Mouse (Mus musculus) neural tube, embryonic 14.5 days (tissue): Measurements from ENCODE around the gene B3galt1. TPM values are rescaled to one million over a fixed set of nuclear protein-coding genes. Genes with fewer than 3 reads are reported as not detected.

ENCODE experiments used
- ATAC-seq: fragments of 200-750 bp; cut with Nextera tagmentation; 2 replicates; pipeline ENCODE4 v1.8.0; 2017; ENCODE audit warnings: low read depth, mild to moderate bottlenecking, moderate TSS enrichment, moderate library complexity
- H3K27ac ChIP-seq: fragments of 300-500 bp; sonication (generic); 2 replicates; pipeline ENCODE4 v1.5.1; 2014; ENCODE audit warnings: low read depth, mild to moderate bottlenecking, control low read depth, low read length, moderate library complexity, mixed read lengths
- H3K27me3 ChIP-seq: fragments of 300-500 bp; sonication (generic); 2 replicates; pipeline ENCODE4 v1.6.1; 2014; ENCODE audit warnings: low read length; ENCODE audit not compliant: control insufficient read depth, insufficient read depth
- H3K36me3 ChIP-seq: fragments of 300-500 bp; sonication (generic); 2 replicates; pipeline ENCODE4 v1.6.1; 2014; ENCODE audit warnings: low read length, mixed read lengths; ENCODE audit not compliant: control insufficient read depth, insufficient read depth
- H3K4me1 ChIP-seq: fragments of 300-500 bp; sonication (generic); 2 replicates; pipeline ENCODE4 v1.6.1; 2014; ENCODE audit warnings: low read length; ENCODE audit not compliant: control insufficient read depth, insufficient read depth
- H3K4me2 ChIP-seq: fragments of 300-500 bp; sonication (generic); 2 replicates; pipeline ENCODE4 v1.6.1; 2014; ENCODE audit warnings: mild to moderate bottlenecking, low read depth, low read length, control low read depth
- H3K4me3 ChIP-seq: fragments of 300-500 bp; sonication (generic); 2 replicates; pipeline ENCODE4 v1.5.1; 2014; ENCODE audit warnings: low read depth, low read length, control low read depth, mixed read lengths
- H3K9ac ChIP-seq: fragments of 300-500 bp; sonication (generic); replicated peaks from 2 replicates; pipeline ENCODE4 v1.6.1; 2014; ENCODE audit warnings: low read depth, mild to moderate bottlenecking, control low read depth, low read length, mixed read lengths
- H3K9me3 ChIP-seq: fragments of 300-500 bp; sonication (generic); 2 replicates; pipeline ENCODE4 v1.6.1; 2016; ENCODE audit warnings: low read length; ENCODE audit not compliant: control insufficient read depth
- WGBS: fragments of 180-500 bp; shearing (Covaris S2); extraction: QIAGEN DNeasy Blood & Tissue Kit; methylation state at CpG from one replicate; pipeline ENCODE4 v1.1.7; 2014; 5-methylcytosine and 5-hydroxymethylcytosine counted together
- polyA plus RNA-seq: library from polyadenylated mRNA; unstranded; fragments of >200 nt; fragmentation: Nextera tagmentation; extraction: Ambion mirVana; gene quantifications from 2 replicates; pipeline ENCODE4 v1.2.1, GENCODE M21; 2014

B3galt1 gene
- polyA plus RNA-seq, 1 experiment from 2014 or later = 82.4 TPM

GRCm38 (mm10) chr2:68021541-68022152 lies 456.0 kb downstream of the B3galt1 start:
- H3K27me3 ChIP-seq = no peaks in the 10 kb centered on the region
- H3K9me3 ChIP-seq = no peaks in the 10 kb centered on the region
- H3K4me3 ChIP-seq = no peak overlapping the region
- no peaks in the 10 kb centered on the region for H3K36me3 ChIP-seq
- no peak overlapping the region for H3K9ac ChIP-seq
- 79% methylated on average over 6 of the region's 6 CpGs for WGBS
- H3K4me1 ChIP-seq = no peaks in the 10 kb centered on the region
- H3K27ac ChIP-seq = no peak overlapping the region
- no peak overlapping the region for H3K4me2 ChIP-seq
- ATAC-seq = no peak

DNA sequence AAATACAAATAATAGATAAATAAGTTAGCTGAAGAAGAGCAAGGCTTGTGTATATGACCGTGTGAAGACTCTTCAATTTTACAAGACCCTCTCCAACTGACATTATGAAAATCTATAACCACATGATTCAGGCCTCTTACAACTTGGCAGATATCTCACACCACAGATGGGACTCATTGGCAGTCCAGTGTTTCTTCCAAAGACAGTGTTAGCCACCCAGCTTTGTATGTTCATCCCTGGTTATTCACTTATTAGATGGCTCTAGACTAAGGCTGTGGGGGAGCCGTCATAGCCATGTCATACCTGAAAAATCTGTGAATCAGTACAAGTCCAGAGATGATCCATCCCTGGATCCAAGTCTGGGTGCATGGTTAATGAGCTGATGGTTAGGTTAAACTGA lies 463.1 kb downstream of the B3galt1 start:
- Histone ChIP-seq H3K36me3 (no peaks in the 10 kb centered on the region), H3K4me2 (no peak overlapping the region), H3K9ac (no peak overlapping the region), H3K4me1 (no peaks in the 10 kb centered on the region), H3K4me3 (no peak overlapping the region), H3K27ac (no peak overlapping the region), H3K9me3 (no peaks in the 10 kb centered on the region), H3K27me3 (no peaks in the 10 kb centered on the region)
- ATAC-seq = no peak
- WGBS = 90% methylated on average over 2 of the region's 2 CpGs

- no peak overlapping the region for H3K4me3 ChIP-seq
- H3K9me3 ChIP-seq = no peaks in the 10 kb centered on the region
- no peaks in the 10 kb centered on the region for H3K36me3 ChIP-seq
- H3K27me3 ChIP-seq = no peaks in the 10 kb centered on the region
- H3K27ac ChIP-seq = no peak overlapping the region
- H3K4me2 ChIP-seq = no peak overlapping the region
- H3K4me1 ChIP-seq = no peaks in the 10 kb centered on the region
- no peak for ATAC-seq
- 80% methylated on average over 3 of the region's 3 CpGs for WGBS
- no peak overlapping the region for H3K9ac ChIP-seq
These were observed 469.0 kb downstream of the B3galt1 start for GRCm38 (mm10) chr2:68034711-68035110.

GRCm38 (mm10) chr2:68040752-68041151 lies 475.1 kb downstream of the B3galt1 start:
- Histone ChIP-seq H3K27me3 (no peaks in the 10 kb centered on the region), H3K4me3 (no peak overlapping the region), H3K4me2 (no peak overlapping the region), H3K27ac (no peak overlapping the region), H3K4me1 (no peaks in the 10 kb centered on the region), H3K36me3 (no peaks in the 10 kb centered on the region), H3K9ac (no peak overlapping the region), H3K9me3 (no peaks in the 10 kb centered on the region)
- ATAC-seq = no peak
- 88% methylated on average over 5 of the region's 5 CpGs for WGBS

DNA sequence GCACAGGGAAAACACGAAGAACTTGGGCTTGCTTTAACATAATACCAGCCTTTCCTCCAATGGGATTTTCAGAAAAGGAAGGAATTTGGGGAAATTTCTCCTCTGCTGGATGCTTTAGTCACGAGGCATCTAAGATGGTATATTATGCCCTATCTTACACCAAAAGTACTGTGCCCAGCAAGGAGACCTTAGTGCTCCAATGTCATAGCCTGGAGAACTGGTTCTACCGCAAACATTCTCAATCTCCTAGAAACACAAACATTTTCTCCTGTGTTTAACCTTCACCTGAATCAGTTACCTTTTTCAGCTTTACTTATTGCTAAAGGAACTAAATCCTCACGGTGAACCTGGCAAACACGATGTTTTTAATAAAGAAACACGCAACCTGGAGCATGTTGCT lies 486.8 kb downstream of the B3galt1 start:
- H3K27me3 ChIP-seq = no peaks in the 10 kb centered on the region
- no peak overlapping the region for H3K4me3 ChIP-seq
- 91% methylated on average over 6 of the region's 6 CpGs for WGBS
- no peak overlapping the region for H3K4me2 ChIP-seq
- H3K27ac ChIP-seq = no peak overlapping the region
- H3K9ac ChIP-seq = no peak overlapping the region
- H3K9me3 ChIP-seq = no peaks in the 10 kb centered on the region
- no peaks in the 10 kb centered on the region for H3K4me1 ChIP-seq
- no peaks in the 10 kb centered on the region for H3K36me3 ChIP-seq
- ATAC-seq = no peak

DNA sequence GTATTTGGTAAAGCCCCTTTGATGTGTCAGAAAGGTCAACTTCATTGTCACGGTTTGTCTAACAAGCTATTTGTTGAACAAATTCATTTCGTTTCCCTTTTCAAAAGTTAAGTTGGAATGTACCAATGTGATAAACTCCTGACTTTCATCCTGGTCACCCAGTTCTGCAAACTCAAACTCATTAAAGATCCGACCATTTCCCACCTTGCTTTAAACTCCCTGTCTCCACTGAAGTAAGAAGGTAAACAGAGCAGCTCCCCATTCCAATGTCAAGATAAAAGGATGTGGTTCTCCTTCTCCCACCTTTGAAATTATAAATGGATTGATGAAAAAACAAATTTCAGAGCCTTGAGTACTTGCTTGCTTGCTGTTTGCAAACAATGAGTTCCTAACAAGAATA lies 487.6 kb downstream of the B3galt1 start:
- 74% methylated on average over 3 of the region's 3 CpGs for WGBS
- H3K4me2 ChIP-seq = no peak overlapping the region
- no peak overlapping the region for H3K4me3 ChIP-seq
- no peaks in the 10 kb centered on the region for H3K9me3 ChIP-seq
- no peaks in the 10 kb centered on the region for H3K36me3 ChIP-seq
- no peak overlapping the region for H3K27ac ChIP-seq
- H3K27me3 ChIP-seq = no peaks in the 10 kb centered on the region
- H3K9ac ChIP-seq = no peak overlapping the region
- no peaks in the 10 kb centered on the region for H3K4me1 ChIP-seq
- ATAC-seq = no peak

- no peak overlapping the region for H3K4me2 ChIP-seq
- WGBS = 87% methylated on average over 4 of the region's 4 CpGs
- H3K4me3 ChIP-seq = no peak overlapping the region
- no peaks in the 10 kb centered on the region for H3K9me3 ChIP-seq
- H3K27ac ChIP-seq = no peak overlapping the region
- H3K27me3 ChIP-seq = no peaks in the 10 kb centered on the region
- no peak overlapping the region for H3K9ac ChIP-seq
- no peak for ATAC-seq
- H3K36me3 ChIP-seq = no peaks in the 10 kb centered on the region
- H3K4me1 ChIP-seq = no peaks in the 10 kb centered on the region
These were observed 495.7 kb downstream of the B3galt1 start for GRCm38 (mm10) chr2:68061341-68061740.

DNA sequence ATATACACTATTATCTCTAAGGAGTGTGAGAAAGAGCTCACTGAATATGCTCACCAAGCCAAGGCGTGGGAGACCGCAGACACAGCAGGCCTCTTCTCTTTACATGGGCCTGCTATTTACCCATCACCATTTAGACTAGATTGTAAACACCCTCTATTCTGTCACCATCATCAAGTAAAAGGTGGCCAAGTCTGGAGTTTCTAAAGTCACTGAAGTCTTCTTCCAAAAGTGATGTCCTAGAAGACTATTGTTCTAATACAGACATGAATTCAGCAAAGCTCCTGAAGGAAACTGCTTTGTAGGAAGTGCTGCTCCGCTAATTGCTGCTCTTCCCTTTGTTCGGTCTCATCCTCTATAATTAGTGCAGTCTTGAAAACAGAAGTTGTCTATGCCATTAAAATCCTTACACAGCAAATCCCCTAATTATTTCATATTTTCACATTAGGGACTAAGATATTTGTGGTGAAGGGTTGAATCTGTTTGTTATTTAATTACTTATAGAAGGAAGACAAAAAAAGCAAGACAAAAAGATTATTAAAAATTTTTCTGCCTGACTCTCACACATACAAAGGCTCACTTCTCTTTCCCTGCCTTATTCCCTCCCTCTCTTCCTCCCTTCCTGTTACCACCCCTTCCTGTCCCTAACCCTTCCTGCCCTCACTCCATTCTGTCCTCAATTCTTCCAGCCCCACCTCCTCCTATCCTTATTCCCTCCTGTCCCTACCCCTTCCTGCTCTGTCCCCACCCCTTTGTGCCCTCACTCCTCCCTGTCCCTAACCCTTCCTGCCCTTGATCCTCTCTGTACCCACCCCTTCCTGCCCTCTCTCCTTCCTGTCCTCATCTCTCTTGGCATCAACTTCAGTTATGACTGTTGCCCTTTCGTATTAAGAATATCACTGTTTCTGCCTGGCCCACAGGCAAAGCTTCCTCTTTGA lies 514.0 kb downstream of the B3galt1 start:
- no peak overlapping the region for H3K4me3 ChIP-seq
- H3K9me3 ChIP-seq = no peaks in the 10 kb centered on the region
- H3K9ac ChIP-seq = no peak overlapping the region
- no peaks in the 10 kb centered on the region for H3K36me3 ChIP-seq
- no peak overlapping the region for H3K27ac ChIP-seq
- no peak for ATAC-seq
- H3K27me3 ChIP-seq = no peaks in the 10 kb centered on the region
- 81% methylated on average over 5 of the region's 5 CpGs for WGBS
- H3K4me2 ChIP-seq = no peak overlapping the region
- H3K4me1 ChIP-seq = no peaks in the 10 kb centered on the region

DNA sequence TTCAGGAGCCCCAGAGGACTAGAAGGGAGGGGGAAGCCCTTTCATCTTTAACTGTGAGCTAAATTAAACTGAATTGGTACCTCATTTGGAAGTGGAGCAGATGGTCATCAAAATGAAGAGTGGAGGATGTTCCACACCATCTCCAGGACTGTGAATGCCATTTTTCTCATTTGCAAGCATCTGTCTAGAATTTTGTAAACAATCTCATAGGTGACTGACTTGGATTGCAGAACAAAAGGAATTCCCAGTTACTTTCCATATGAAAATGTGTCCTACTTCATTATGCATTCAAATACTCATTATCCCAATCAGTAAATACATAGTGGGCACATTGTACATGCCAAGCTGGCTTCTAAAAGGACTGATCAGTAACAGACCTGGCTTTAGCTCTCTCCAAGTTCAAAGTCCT lies 515.2 kb downstream of the B3galt1 start:
- Histone ChIP-seq H3K36me3 (no peaks in the 10 kb centered on the region), H3K9me3 (no peaks in the 10 kb centered on the region), H3K4me3 (no peak overlapping the region), H3K4me2 (no peak overlapping the region), H3K27ac (no peak overlapping the region), H3K27me3 (no peaks in the 10 kb centered on the region), H3K9ac (no peak overlapping the region), H3K4me1 (no peaks in the 10 kb centered on the region)
- no peak for ATAC-seq
